Mouse (Mus musculus) bone marrow macrophage, adult 2 months (primary cell): Measurements from ENCODE around the gene Col4a1.

Experiments
- CTCF ChIP-seq: IDR thresholded peaks from 2 replicates; pipeline ENCODE4 v1.5.1; 2012; ENCODE audit warnings: low read depth, mild to moderate bottlenecking, low read length, moderate library complexity
- POLR2A ChIP-seq: IDR thresholded peaks from 2 replicates; pipeline ENCODE4 v1.6.1; 2012; ENCODE audit warnings: mild to moderate bottlenecking, low read depth, low read length, borderline replicate concordance

- TF ChIP-seq POLR2A (no peak), CTCF (no peak)
Observed at GRCm38 (mm10) chr8:11283217-11283616, 29.4 kb downstream of the Col4a1 start.
